Mouse (Mus musculus) myocyte (in vitro differentiated cells): Measurements from ENCODE around the gene Ptchd4. TPM values are rescaled to one million over a fixed set of nuclear protein-coding genes. Genes with fewer than 3 reads are reported as not detected.

Experiments
- H3K27me3 ChIP-seq: one replicate; pipeline ENCODE4 v1.6.1; 2011; ENCODE audit not compliant: control insufficient read depth, insufficient read depth, insufficient read length
- H3K36me3 ChIP-seq: one replicate; pipeline ENCODE4 v1.6.1; 2011; ENCODE audit not compliant: control insufficient read depth, insufficient read depth
- H3K4me2 ChIP-seq: one replicate; pipeline ENCODE4 v1.6.1; 2011; ENCODE audit warnings: low read depth, control low read depth
- H3K4me3 ChIP-seq: one replicate; pipeline ENCODE4 v1.5.1; 2011; ENCODE audit warnings: mild to moderate bottlenecking, control low read depth, moderate library complexity
- H3K79me2 ChIP-seq: one replicate; pipeline ENCODE4 v1.6.1; 2011; ENCODE audit not compliant: control insufficient read depth, insufficient read depth
- H3ac ChIP-seq: one replicate; pipeline ENCODE4 v1.6.1; 2011; ENCODE audit not compliant: control insufficient read depth, insufficient read length
- CEBPB ChIP-seq: IDR thresholded peaks from 2 replicates; pipeline ENCODE4 v1.6.1; 2011; ENCODE audit warnings: mild to moderate bottlenecking, moderate library complexity; ENCODE audit not compliant: poor library complexity, insufficient read depth, severe bottlenecking
- E2F4 ChIP-seq: IDR thresholded peaks from one replicate; pipeline ENCODE4 v1.6.1; 2011; ENCODE audit warnings: mild to moderate bottlenecking, control low read depth, moderate library complexity; ENCODE audit not compliant: insufficient read depth
- MAX ChIP-seq: IDR thresholded peaks from one replicate; pipeline ENCODE4 v1.6.1; 2011; ENCODE audit warnings: low read depth, mild to moderate bottlenecking, control low read depth
- MYOD1 ChIP-seq, 3 experiments: IDR thresholded peaks; one replicate each; pipeline ENCODE4 v1.6.1; 2011; ENCODE audit warnings: control low read depth in 2 of 3, low read depth in 2 of 3, mild to moderate bottlenecking in 2 of 3, moderate library complexity in 1 of 3; ENCODE audit not compliant: insufficient read length in 2 of 3, control insufficient read depth in 1 of 3
- MYOG ChIP-seq, 3 experiments: IDR thresholded peaks; one replicate each; pipeline ENCODE4 v1.6.1; 2011; ENCODE audit warnings: control low read depth in 2 of 3, low read depth in 2 of 3, mild to moderate bottlenecking in 2 of 3; ENCODE audit not compliant: insufficient read length in 2 of 3, control insufficient read depth in 1 of 3, insufficient read depth in 1 of 3
- POLR2A ChIP-seq: IDR thresholded peaks from one replicate; pipeline ENCODE4 v1.6.1; 2011; ENCODE audit warnings: low read depth, mild to moderate bottlenecking, control low read depth, moderate library complexity; ENCODE audit not compliant: insufficient read length
- POLR2AphosphoS2 ChIP-seq: IDR thresholded peaks from one replicate; pipeline ENCODE4 v1.6.1; 2011; ENCODE audit warnings: low read depth, control low read depth; ENCODE audit not compliant: insufficient read length
- REST ChIP-seq: IDR thresholded peaks from one replicate; pipeline ENCODE4 v1.6.1; 2011; ENCODE audit warnings: mild to moderate bottlenecking, control low read depth, moderate library complexity; ENCODE audit not compliant: insufficient read depth, insufficient read length
- SRF ChIP-seq: IDR thresholded peaks from one replicate; pipeline ENCODE4 v1.6.1; 2011; ENCODE audit warnings: low read depth; ENCODE audit not compliant: control insufficient read depth, insufficient read length
- TCF12 ChIP-seq: IDR thresholded peaks from one replicate; pipeline ENCODE4 v1.6.1; 2011; ENCODE audit warnings: mild to moderate bottlenecking, control low read depth; ENCODE audit not compliant: poor library complexity, insufficient read depth, severe bottlenecking
- TCF3 ChIP-seq: IDR thresholded peaks from one replicate; pipeline ENCODE4 v1.6.1; 2011; ENCODE audit warnings: low read depth, control low read depth; ENCODE audit not compliant: insufficient read length
- USF1 ChIP-seq: IDR thresholded peaks from one replicate; pipeline ENCODE4 v1.6.1; 2011; ENCODE audit warnings: low read depth, mild to moderate bottlenecking, control low read depth, moderate library complexity
- polyA plus RNA-seq: library from polyadenylated mRNA; unstranded; fragments of >200 nt; fragmentation: generic; extraction: Trizol; gene quantifications from one replicate; pipeline ENCODE4 v1.2.1, GENCODE M21; 2012; ENCODE audit warnings: missing spikeins

Ptchd4 gene
- polyA plus RNA-seq, 1 experiment: not detected

DNA sequence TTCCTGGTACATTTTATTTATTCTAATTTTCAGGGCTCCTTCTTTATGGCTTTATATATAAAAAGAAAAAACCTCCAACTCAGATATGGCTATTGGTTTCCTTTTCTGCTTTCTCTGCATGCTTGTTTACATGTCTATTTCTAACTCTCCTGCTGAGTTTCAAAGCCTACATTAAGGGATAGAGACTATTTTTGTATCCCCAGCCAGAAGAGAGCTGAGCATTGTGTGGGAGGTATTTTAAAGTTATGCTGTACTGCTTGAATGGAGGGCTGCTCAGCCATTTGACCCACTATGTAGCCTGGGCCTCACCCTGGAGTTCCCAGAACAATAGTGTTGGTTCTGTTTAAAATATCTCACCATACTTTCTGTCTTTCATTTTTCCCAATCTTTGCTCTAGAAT lies 77.3 kb downstream of the Ptchd4 start:
- H3K79me2 ChIP-seq: no peaks in the 10 kb centered on the region
- H3K4me3 ChIP-seq: no peak overlapping the region
- H3K27me3 ChIP-seq: no peaks in the 10 kb centered on the region
- no peaks in the 10 kb centered on the region for H3K36me3 ChIP-seq
- no peak overlapping the region for H3K4me2 ChIP-seq
- TF ChIP-seq POLR2A (no peak), SRF (no peak), CEBPB (no peak), E2F4 (no peak), MYOG (IDR thresholded peaks at IDR 0.05; ENCODE audit: control insufficient read depth in 1 of 3, insufficient read depth in 1 of 3, insufficient read length in 2 of 3, low read depth in 2 of 3) (no peak), TCF3 (no peak), POLR2AphosphoS2 (no peak), MAX (no peak), TCF12 (no peak), MYOD1 (IDR thresholded peaks at IDR 0.05; ENCODE audit: control insufficient read depth in 1 of 3, insufficient read length in 2 of 3, low read depth in 2 of 3) (no peak), USF1 (no peak), REST (no peak)
- H3ac ChIP-seq: no peak overlapping the region

DNA sequence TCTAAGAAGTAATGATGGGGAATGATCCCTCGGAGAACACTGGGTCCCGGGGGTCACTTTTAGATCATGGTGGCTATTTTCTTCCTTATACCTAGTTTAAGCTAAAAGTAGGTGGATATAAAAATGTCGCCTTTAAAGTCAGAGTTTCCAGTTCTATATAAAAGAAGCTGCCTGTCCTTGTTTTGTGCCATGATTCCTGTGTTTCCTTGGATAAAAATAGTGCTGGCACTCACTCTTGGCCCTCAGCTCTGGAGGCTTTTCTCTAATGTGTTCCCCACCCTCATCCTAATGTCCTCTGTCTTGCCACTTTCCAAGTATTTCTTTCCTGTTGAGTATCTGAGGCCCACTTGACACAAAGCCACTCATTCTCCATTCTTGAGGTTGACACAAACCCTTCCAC lies 79.6 kb downstream of the Ptchd4 start:
- Histone ChIP-seq H3K79me2 (no peaks in the 10 kb centered on the region), H3ac (no peak overlapping the region), H3K36me3 (no peaks in the 10 kb centered on the region), H3K27me3 (no peaks in the 10 kb centered on the region), H3K4me3 (no peak overlapping the region), H3K4me2 (no peak overlapping the region)
- TF ChIP-seq TCF3 (no peak), POLR2AphosphoS2 (no peak), POLR2A (no peak), MYOD1 (IDR thresholded peaks at IDR 0.05; ENCODE audit: control insufficient read depth in 1 of 3, insufficient read length in 2 of 3, low read depth in 2 of 3) (no peak), USF1 (no peak), TCF12 (no peak), E2F4 (no peak), CEBPB (no peak), SRF (no peak), REST (no peak), MAX (no peak), MYOG (IDR thresholded peaks at IDR 0.05; ENCODE audit: control insufficient read depth in 1 of 3, insufficient read depth in 1 of 3, insufficient read length in 2 of 3, low read depth in 2 of 3) (no peak)

- Histone ChIP-seq H3ac (no peak overlapping the region), H3K4me3 (no peak overlapping the region), H3K27me3 (no peaks in the 10 kb centered on the region), H3K4me2 (no peak overlapping the region), H3K79me2 (no peaks in the 10 kb centered on the region), H3K36me3 (no peaks in the 10 kb centered on the region)
- no peak for TF ChIP-seq E2F4
- TF ChIP-seq POLR2AphosphoS2: no peak
- no peak for TF ChIP-seq REST
- TF ChIP-seq TCF3: no peak
- no peak for TF ChIP-seq MYOD1 (IDR thresholded peaks at IDR 0.05; ENCODE audit: control insufficient read depth in 1 of 3, insufficient read length in 2 of 3, low read depth in 2 of 3)
- no peak for TF ChIP-seq CEBPB
- no peak for TF ChIP-seq MAX
Observed at GRCm38 (mm10) chr17:42418449-42418848, 102.7 kb downstream of the Ptchd4 start.

DNA sequence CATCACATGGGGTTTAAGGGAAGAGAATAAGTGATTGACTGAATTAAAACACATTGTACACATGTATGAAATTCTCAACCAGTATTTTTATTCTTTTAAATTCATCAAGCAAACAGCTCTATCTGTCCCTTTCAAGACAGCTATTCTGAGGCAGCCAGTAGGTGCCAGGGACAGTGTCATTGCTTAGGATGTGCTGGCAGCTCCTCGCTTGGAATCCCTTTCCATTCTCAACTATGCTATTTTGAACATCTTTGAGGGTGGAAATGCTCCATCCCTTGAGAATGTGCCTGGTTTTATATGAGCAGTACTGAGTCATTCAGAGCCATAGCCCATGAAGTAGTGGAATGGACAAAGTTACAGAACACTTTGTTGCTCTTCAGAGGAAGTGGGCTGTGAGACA lies 112.2 kb downstream of the Ptchd4 start:
- no peak overlapping the region for H3ac ChIP-seq
- no peaks in the 10 kb centered on the region for H3K27me3 ChIP-seq
- H3K36me3 ChIP-seq: no peaks in the 10 kb centered on the region
- no peaks in the 10 kb centered on the region for H3K79me2 ChIP-seq
- H3K4me2 ChIP-seq: no peak overlapping the region
- TF ChIP-seq CEBPB: no peak
- no peak for TF ChIP-seq MAX
- TF ChIP-seq TCF12: no peak
- TF ChIP-seq SRF: no peak
- TF ChIP-seq TCF3: no peak
- TF ChIP-seq MYOD1 (IDR thresholded peaks at IDR 0.05; ENCODE audit: control insufficient read depth in 1 of 3, insufficient read length in 2 of 3, low read depth in 2 of 3): no peak
- no peak for TF ChIP-seq MYOG (IDR thresholded peaks at IDR 0.05; ENCODE audit: control insufficient read depth in 1 of 3, insufficient read depth in 1 of 3, insufficient read length in 2 of 3, low read depth in 2 of 3)
- TF ChIP-seq E2F4: no peak
- TF ChIP-seq REST: no peak
- TF ChIP-seq POLR2A: no peak
- TF ChIP-seq POLR2AphosphoS2: no peak
- no peak for TF ChIP-seq USF1
- H3K4me3 ChIP-seq: no peak overlapping the region

DNA sequence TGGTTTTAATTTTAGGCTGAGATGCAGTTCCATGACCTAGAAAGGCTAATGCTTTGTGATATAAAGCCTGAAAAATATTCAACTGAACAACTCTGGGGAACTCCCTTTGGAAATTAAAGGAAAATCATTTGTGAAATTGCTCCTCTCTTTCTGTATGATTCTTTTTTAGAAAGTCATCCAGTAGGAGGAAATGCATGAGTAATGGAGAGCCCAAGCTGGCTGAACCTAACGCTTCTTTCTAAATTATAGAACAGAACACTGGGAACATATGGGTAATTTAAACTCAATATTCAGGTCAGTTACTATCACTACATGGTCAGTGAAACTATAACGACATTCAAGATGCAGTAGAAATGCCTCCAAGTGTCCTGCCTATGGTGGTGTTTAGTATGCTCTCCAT lies 114.6 kb downstream of the Ptchd4 start:
- TF ChIP-seq MYOG (IDR thresholded peaks at IDR 0.05; ENCODE audit: control insufficient read depth in 1 of 3, insufficient read depth in 1 of 3, insufficient read length in 2 of 3, low read depth in 2 of 3): no peak
- TF ChIP-seq POLR2AphosphoS2: no peak
- TF ChIP-seq MAX: no peak
- no peak for TF ChIP-seq CEBPB
- no peak for TF ChIP-seq USF1
- no peak for TF ChIP-seq POLR2A
- TF ChIP-seq MYOD1 (IDR thresholded peaks at IDR 0.05; ENCODE audit: control insufficient read depth in 1 of 3, insufficient read length in 2 of 3, low read depth in 2 of 3): no peak
- TF ChIP-seq SRF: no peak
- H3K4me3 ChIP-seq: no peak overlapping the region
- H3K4me2 ChIP-seq: no peak overlapping the region
- no peak overlapping the region for H3ac ChIP-seq
- no peaks in the 10 kb centered on the region for H3K79me2 ChIP-seq
- H3K27me3 ChIP-seq: no peaks in the 10 kb centered on the region
- no peaks in the 10 kb centered on the region for H3K36me3 ChIP-seq
